Mouse (Mus musculus) olfactory bulb, adult 2 months (tissue): ENCODE measurements around the gene Mettl2.

Experiments used
- CTCF ChIP-seq: fragments of 200-500 bp; IDR thresholded peaks from 2 replicates; pipeline ENCODE4 v1.5.1; 2012; ENCODE audit warnings: low read depth, mild to moderate bottlenecking, low read length, moderate library complexity; ENCODE audit not compliant: insufficient read depth
- POLR2A ChIP-seq: fragments of 200-500 bp; IDR thresholded peaks from 2 replicates; pipeline ENCODE4 v1.6.1; 2012; ENCODE audit warnings: mild to moderate bottlenecking, low read depth, low read length, moderate library complexity; ENCODE audit not compliant: insufficient read depth

- no peak for TF ChIP-seq CTCF
- no peak for TF ChIP-seq POLR2A
Measured at GRCm38 (mm10) chr11:105180471-105181091, 54.4 kb downstream of the Mettl2 start.
